Mouse (Mus musculus) G1E (cell line): ENCODE data around the gene Amtn. TPM values are rescaled to one million over a fixed set of nuclear protein-coding genes. Genes with fewer than 3 reads are reported as not detected.
"Not testable (repeated sequence)": the region's sequence is repeated elsewhere in the genome, so short reads cannot be mapped to it uniquely, and the experiment has no call there.

ENCODE experiments used
- ATAC-seq: 2 replicates; pipeline ENCODE4 v1.8.0; 2016; ENCODE audit warnings: mild to moderate bottlenecking; ENCODE audit not compliant: insufficient number of reproducible peaks, poor library complexity, low FRiP score, severe bottlenecking; ENCODE audit errors: extremely low read depth
- DNase-seq: peaks from one replicate; pipeline ENCODE4 v3.0.0; 2012; ENCODE audit warnings: low spot score
- H3K27me3 ChIP-seq: 2 replicates; pipeline ENCODE4 v1.6.1; 2012; ENCODE audit warnings: mild to moderate bottlenecking, low read length, inconsistent platforms; ENCODE audit not compliant: insufficient read depth
- H3K36me3 ChIP-seq: replicated peaks from 2 replicates; pipeline ENCODE3; 2012; ENCODE audit warnings: mild to moderate bottlenecking, inconsistent platforms
- H3K4me1 ChIP-seq: 2 replicates; pipeline ENCODE4 v1.6.1; 2012; ENCODE audit warnings: low read depth, low read length, inconsistent platforms, mixed read lengths; ENCODE audit not compliant: insufficient read depth
- H3K4me3 ChIP-seq: 2 replicates; pipeline ENCODE4 v1.5.1; 2012; ENCODE audit warnings: low read depth, mild to moderate bottlenecking, inconsistent platforms, low read length, moderate library complexity, mixed read lengths
- H3K9me3 ChIP-seq: replicated peaks from 2 replicates; pipeline ENCODE4 v1.6.1; 2012; ENCODE audit warnings: inconsistent platforms
- CTCF ChIP-seq: IDR thresholded peaks from 2 replicates; pipeline ENCODE4 v1.5.1; 2012; ENCODE audit warnings: low read depth, low read length, inconsistent platforms, mixed read lengths
- GATA1 ChIP-seq: IDR thresholded peaks from 2 replicates; pipeline ENCODE4 v1.6.1; 2012; ENCODE audit warnings: borderline replicate concordance, low read length, inconsistent platforms, mixed read lengths
- GATA2 ChIP-seq: IDR thresholded peaks from 2 replicates; pipeline ENCODE4 v1.6.1; 2012; ENCODE audit warnings: low read depth, low read length, inconsistent platforms, borderline replicate concordance
- POLR2AphosphoS5 ChIP-seq: IDR thresholded peaks from 2 replicates; pipeline ENCODE4 v1.6.1; 2012; ENCODE audit warnings: low read depth, low read length, inconsistent platforms; ENCODE audit not compliant: insufficient replicate concordance
- TAL1 ChIP-seq: conservative IDR thresholded peaks from 2 replicates; pipeline ENCODE4 v1.6.1; 2012; ENCODE audit warnings: low read depth, low read length, inconsistent platforms, mixed read lengths
- polyA plus RNA-seq: library from polyadenylated mRNA; stranded (reverse); fragments of >175 nt; gene quantifications from 2 replicates; pipeline ENCODE4 v1.2.3, GENCODE M21; 2012
- total RNA-seq, 2 experiments: library from RNA; stranded (forward) in 1 of 2; stranded (reverse) in 1 of 2; fragments of 200-1000 nt in 1 of 2; fragments of >200 nt in 1 of 2; fragmentation: Nextera tagmentation in 1 of 2; gene quantifications; 2 replicates each; pipeline ENCODE4 v1.2.3; 2014 to 2017

The Amtn gene
- total RNA-seq (2014; fragmentation: Nextera tagmentation) (not detected in 2 replicates), total RNA-seq (2017) (not detected in 2 replicates), polyA plus RNA-seq (not detected in 2 replicates)

- no peaks in the 10 kb centered on the region for H3K9me3 ChIP-seq
- DNase-seq (no peak), ATAC-seq (no peak)
- no peaks in the 10 kb centered on the region for H3K27me3 ChIP-seq
- no peaks in the 10 kb centered on the region for H3K4me1 ChIP-seq
- no peaks in the 10 kb centered on the region for H3K36me3 ChIP-seq
- no peak within 1 kb of the TSS for H3K4me3 ChIP-seq
- TF ChIP-seq TAL1: no peak
- no peak for TF ChIP-seq POLR2AphosphoS5
- TF ChIP-seq CTCF: no peak
- TF ChIP-seq GATA2: no peak
- no peak for TF ChIP-seq GATA1
These were observed at the start of gene Amtn for GRCm38 (mm10) chr5:88375808-88376207. Gene Amtn, plus strand, starts transcription at chr5:88376108.

DNA sequence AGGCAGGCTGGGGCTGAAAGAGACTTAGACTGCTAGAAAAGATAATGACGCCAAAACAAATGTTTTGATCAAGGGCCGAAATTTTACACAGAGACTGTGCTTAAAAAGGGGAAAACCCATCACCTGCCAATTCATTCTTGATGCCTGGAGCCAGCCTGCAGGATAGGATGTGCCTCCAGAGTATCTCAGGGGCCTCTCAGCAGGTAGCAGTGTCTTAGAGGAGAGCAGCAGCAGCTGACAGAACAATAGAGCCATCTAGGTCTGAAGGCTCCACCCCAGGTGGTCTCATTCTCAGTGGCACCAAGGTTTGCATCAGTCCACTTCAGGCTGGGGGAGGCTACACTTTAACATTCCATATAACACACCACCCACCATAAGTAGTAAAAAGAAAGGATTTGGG, 27.4 kb upstream of the Amtn start:
- not testable (repeated sequence) for DNase-seq, H3K9me3 ChIP-seq, H3K27me3 ChIP-seq, H3K4me3 ChIP-seq, H3K4me1 ChIP-seq, H3K36me3 ChIP-seq, ATAC-seq

- no peaks in the 10 kb centered on the region for H3K4me1 ChIP-seq
- TF ChIP-seq GATA1: no peak
- TF ChIP-seq CTCF: peak; percentile 61; the same call in 1 of the 2 replicates
- no peak for TF ChIP-seq GATA2
- TF ChIP-seq POLR2AphosphoS5: no peak
- TF ChIP-seq TAL1: no peak
- H3K36me3 ChIP-seq: no peaks in the 10 kb centered on the region
- DNase-seq: peak; percentile 3
- no peaks in the 10 kb centered on the region for H3K27me3 ChIP-seq
- ATAC-seq: no peak
- no peaks in the 10 kb centered on the region for H3K9me3 ChIP-seq
- H3K4me3 ChIP-seq: no peak overlapping the region
These were observed 11.1 kb upstream of the Amtn start for GRCm38 (mm10) chr5:88364768-88365167.

- Histone ChIP-seq H3K9me3 (no peaks in the 10 kb centered on the region), H3K4me1 (no peaks in the 10 kb centered on the region), H3K4me3 (no peak overlapping the region), H3K36me3 (no peaks in the 10 kb centered on the region), H3K27me3 (no peaks in the 10 kb centered on the region)
- ATAC-seq (no peak), DNase-seq (no peak)
- TF ChIP-seq CTCF: no peak
- no peak for TF ChIP-seq GATA2
- TF ChIP-seq GATA1: no peak
- TF ChIP-seq POLR2AphosphoS5: no peak
- TF ChIP-seq TAL1: no peak
These were observed 9.0 kb upstream of the Amtn start for GRCm38 (mm10) chr5:88366886-88367285.

GRCm38 (mm10) chr5:88370578-88371232, 5.2 kb upstream of the Amtn start:
- Histone ChIP-seq H3K27me3 (no peaks in the 10 kb centered on the region), H3K4me3 (no peak overlapping the region), H3K36me3 (no peaks in the 10 kb centered on the region), H3K4me1 (no peaks in the 10 kb centered on the region), H3K9me3 (no peaks in the 10 kb centered on the region)
- ATAC-seq: no peak; the same call in 1 of the 2 replicates
- TF ChIP-seq GATA2 (no peak), CTCF (no peak)
- DNase-seq: peak; percentile 3

- Histone ChIP-seq H3K4me1 (no peaks in the 10 kb centered on the region), H3K36me3 (no peaks in the 10 kb centered on the region), H3K9me3 (no peaks in the 10 kb centered on the region), H3K27me3 (no peaks in the 10 kb centered on the region), H3K4me3 (no peak overlapping the region)
- TF ChIP-seq GATA1 (no peak), POLR2AphosphoS5 (no peak), CTCF (no peak), GATA2 (no peak), TAL1 (no peak)
- DNase-seq: no peak
- no peak for ATAC-seq
These were observed 3.3 kb upstream of the Amtn start for GRCm38 (mm10) chr5:88372563-88372962.

- H3K27me3 ChIP-seq, DNase-seq, ATAC-seq, H3K4me1 ChIP-seq, H3K9me3 ChIP-seq, H3K36me3 ChIP-seq, H3K4me3 ChIP-seq: not testable (repeated sequence)
These were observed 16.1 kb downstream of the Amtn start for GRCm38 (mm10) chr5:88391960-88392359.
